Mouse (Mus musculus) layer of hippocampus, postnatal 25 days (tissue): ENCODE data around the gene Dnaja3. TPM values are rescaled to one million over a fixed set of nuclear protein-coding genes. Genes with fewer than 3 reads are reported as not detected.

Source experiments
- DNase-seq, 2 experiments: peaks; one replicate each; pipeline ENCODE4 v3.0.0; 2022; ENCODE audit warnings: mixed read lengths in 2 of 2, low spot score in 1 of 2; ENCODE audit errors: extremely low spot score in 1 of 2
- total RNA-seq, 2 experiments: library from RNA; stranded (reverse); gene quantifications; 2 replicates each; pipeline ENCODE4 v1.2.3; 2021

Dnaja3 gene
- total RNA-seq, result 10 to 100 TPM; 62.5 to 71.8 TPM

GRCm38 (mm10) chr16:4639831-4640237, at the start of gene Dnaja3, which contains the start of gene Vasn:
Gene Dnaja3, plus strand, starts transcription at chr16:4639989.
Gene Vasn, plus strand, starts transcription at chr16:4639941.
- peak; percentile 38 to 48 for DNase-seq

- DNase-seq, result no peak
These were observed 49.6 kb upstream of the Dnaja3 start for GRCm38 (mm10) chr16:4590236-4590635.

GRCm38 (mm10) chr16:4592909-4593875, 46.6 kb upstream of the Dnaja3 start:
- DNase-seq, result peak in 1 of 2 experiments; percentile 56

DNA sequence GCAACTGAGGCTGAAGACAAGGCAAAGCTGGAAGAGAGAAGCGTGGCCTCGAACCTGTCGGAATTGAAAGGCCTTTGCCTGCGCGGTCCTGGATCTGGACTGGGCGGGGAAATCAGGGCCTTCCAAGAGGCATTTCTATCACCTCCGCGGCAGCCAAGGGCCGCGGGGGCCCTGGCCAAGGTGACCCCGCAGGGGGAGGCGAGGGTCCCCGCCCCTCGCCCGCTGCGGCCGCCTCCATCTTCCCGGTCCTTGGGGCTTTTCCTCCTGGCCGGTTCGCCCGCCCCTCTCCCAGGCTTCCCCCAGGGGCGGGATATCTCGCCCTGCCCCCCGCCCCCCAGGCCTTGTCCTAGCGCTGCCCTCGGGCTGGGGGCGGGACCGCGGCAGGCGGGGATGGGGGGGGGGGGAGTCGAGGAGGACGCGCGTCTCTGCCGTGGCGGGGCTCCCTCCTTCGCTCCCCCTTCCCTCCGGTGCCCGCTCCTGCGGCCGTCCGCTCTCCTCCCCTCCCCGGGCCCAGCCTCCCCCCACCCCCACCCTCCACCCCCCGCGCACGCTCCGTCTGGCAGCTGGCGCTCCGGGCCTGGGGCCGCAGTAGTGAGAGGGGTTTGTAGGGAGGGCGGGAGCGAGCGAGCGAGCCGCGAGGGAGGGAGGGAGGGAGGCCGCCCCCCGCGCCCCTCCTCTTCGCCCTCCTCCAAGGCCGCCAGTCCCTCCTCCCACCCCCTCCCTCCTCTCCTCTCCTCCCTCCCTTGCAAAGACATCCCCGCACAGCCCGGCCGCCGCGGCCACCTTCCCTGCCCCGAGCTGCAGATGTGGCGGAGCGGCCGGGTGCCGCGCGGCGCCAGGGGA, 45.6 kb upstream of the Dnaja3 start, which contains the start of gene Glis2:
TSS of gene Glis2 (plus strand) at position 743 of the 843 bp plus-strand sequence.
- DNase-seq, result peak in 1 of 2 experiments; percentile 46

GRCm38 (mm10) chr16:4594814-4595526, 44.8 kb upstream of the Dnaja3 start:
- DNase-seq, result no peak

- no peak for DNase-seq
These were observed 44.2 kb upstream of the Dnaja3 start for GRCm38 (mm10) chr16:4595527-4595963.

- no peak for DNase-seq
These were observed 43.6 kb upstream of the Dnaja3 start for GRCm38 (mm10) chr16:4596141-4596728.

- no peak for DNase-seq
These were observed 43.0 kb upstream of the Dnaja3 start for GRCm38 (mm10) chr16:4596836-4597235.

DNA sequence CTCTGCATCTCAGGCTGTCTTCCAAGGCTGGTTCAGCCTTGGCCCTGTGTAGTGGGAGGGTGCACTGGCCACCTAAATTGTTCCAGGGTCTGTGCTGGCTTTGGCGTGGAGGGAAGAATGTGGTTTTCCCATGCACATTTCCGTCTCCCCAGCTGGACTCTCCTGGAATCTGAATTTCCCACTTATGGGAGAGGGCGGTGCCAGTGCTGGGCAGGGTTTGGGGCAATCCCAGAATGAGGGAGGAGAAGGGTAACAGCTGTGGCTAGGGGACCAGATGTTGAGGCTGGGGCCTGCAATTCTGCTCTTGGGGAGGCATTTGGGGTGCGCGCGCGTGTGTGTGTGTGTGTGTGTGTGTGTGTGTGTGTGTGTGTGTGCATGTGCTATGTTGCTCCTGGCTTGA, 42.5 kb upstream of the Dnaja3 start:
- DNase-seq, result no peak

GRCm38 (mm10) chr16:4598041-4598440, 41.7 kb upstream of the Dnaja3 start:
- DNase-seq, result no peak

GRCm38 (mm10) chr16:4598891-4599543, 40.8 kb upstream of the Dnaja3 start:
- no peak for DNase-seq

GRCm38 (mm10) chr16:4599616-4600015, 40.2 kb upstream of the Dnaja3 start:
- DNase-seq, result no peak

DNA sequence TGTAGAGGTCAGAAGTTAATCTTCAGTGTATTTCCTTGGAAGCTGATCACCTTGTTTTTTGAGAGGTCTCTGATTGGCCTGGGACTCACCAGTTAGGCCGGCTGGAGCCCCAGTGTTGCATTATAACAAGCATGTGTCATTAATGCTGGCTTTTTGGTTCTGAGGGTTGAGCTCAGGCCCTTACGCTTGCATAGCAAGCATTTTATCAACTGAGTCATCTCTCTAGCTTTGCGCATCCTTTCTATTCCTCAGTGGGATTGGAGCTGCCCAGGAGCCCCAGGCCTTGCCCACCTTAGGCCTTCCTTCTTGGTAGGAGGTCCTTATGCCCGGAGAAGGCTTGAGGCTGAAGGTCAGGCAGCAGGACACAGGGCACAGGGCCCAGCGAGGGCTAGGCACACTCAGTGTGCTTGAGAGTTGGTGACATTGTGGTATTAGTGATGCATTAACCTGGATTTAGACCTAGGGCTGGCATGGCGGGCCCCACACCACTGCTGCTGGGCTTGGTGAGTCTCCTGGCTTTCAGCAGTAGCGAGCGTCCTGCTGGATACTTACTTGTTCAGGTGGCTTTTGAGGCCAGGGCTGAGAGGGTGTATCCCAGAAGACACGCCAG, 39.0 kb upstream of the Dnaja3 start:
- no peak for DNase-seq

DNA sequence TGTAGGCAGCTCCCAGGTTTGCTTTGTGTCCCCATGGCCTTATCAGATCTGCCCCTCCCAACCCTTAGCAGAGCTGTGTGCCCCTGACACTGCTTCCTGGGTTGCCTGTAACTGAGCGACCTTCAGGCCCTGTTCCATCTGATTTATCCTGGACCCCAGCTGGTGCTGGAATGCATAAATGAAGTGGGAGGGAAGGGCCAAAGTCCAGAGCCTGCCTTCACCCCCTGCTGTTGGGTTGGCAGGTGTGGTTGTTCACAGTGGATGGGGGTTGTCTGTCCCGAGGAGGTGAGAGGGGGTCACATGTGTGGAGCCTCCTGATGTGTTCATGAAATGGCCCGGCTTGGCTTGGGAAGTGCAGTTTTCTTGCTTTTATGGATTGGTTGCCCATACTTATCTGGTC, 37.6 kb upstream of the Dnaja3 start:
- no peak for DNase-seq

GRCm38 (mm10) chr16:4602766-4603452, 36.9 kb upstream of the Dnaja3 start:
- no peak for DNase-seq

- DNase-seq, result no peak
These were observed 36.3 kb upstream of the Dnaja3 start for GRCm38 (mm10) chr16:4603453-4603837.

GRCm38 (mm10) chr16:4604293-4604837, 35.4 kb upstream of the Dnaja3 start:
- DNase-seq, result no peak

DNA sequence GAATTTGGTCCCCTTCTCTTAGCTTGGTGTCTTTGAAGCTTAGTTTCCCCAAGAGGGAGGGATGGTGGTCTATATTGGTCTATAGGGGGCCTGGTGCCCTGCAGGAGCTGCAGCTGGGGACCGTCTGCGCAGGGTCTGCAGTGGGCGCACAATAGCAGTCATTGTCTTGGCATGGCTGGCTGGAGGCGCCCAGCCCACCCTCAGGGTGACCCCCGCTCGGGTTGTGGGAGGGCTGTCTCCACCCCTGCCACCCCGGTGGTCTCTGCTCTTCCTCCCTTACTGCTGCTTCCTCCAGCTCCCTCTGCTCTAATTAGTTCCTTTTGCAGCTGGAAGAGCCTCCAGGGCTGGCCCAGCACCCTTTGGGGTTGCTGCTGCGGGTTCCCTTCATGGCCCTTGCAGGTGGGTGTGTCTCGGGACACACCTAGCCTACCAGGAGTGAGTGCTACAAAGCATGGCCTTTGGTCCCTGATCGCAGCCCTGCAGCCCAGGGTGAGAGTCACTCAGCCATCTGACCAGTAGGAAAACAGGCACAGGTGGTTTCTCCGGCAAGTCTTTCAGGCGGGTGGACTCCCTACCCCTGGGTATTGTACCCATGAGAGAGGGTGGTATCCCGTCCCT, 34.2 kb upstream of the Dnaja3 start:
- DNase-seq, result no peak
